Mouse (Mus musculus) midbrain, embryonic 11.5 days (tissue): ENCODE data around the gene Dcaf17. TPM values are rescaled to one million over a fixed set of nuclear protein-coding genes. Genes with fewer than 3 reads are reported as not detected.

Experiments
- ATAC-seq: fragments of 200-750 bp; cut with Nextera tagmentation; 2 replicates; pipeline ENCODE4 v1.8.0; 2017; ENCODE audit warnings: moderate TSS enrichment, moderate library complexity; ENCODE audit not compliant: low FRiP score
- DNase-seq: peaks from one replicate; pipeline ENCODE4 v3.0.0; 2015; ENCODE audit warnings: low spot score; ENCODE audit errors: missing footprints
- H3K27ac ChIP-seq: fragments of 300-500 bp; sonication (generic); 2 replicates; pipeline ENCODE4 v1.5.1; 2014; ENCODE audit warnings: low read depth, low read length
- H3K27me3 ChIP-seq: fragments of 300-500 bp; sonication (generic); 2 replicates; pipeline ENCODE4 v1.6.1; 2014; ENCODE audit warnings: mild to moderate bottlenecking, low read length, moderate library complexity, mixed read lengths; ENCODE audit not compliant: control insufficient read depth, insufficient read depth
- H3K36me3 ChIP-seq: fragments of 300-500 bp; sonication (generic); 2 replicates; pipeline ENCODE4 v1.6.1; 2014; ENCODE audit warnings: mild to moderate bottlenecking, low read length, moderate library complexity, mixed read lengths; ENCODE audit not compliant: control insufficient read depth, insufficient read depth
- H3K4me1 ChIP-seq: fragments of 300-500 bp; sonication (generic); 2 replicates; pipeline ENCODE4 v1.6.1; 2014; ENCODE audit warnings: low read length; ENCODE audit not compliant: control insufficient read depth, insufficient read depth
- H3K4me2 ChIP-seq: fragments of 300-500 bp; sonication (generic); 2 replicates; pipeline ENCODE4 v1.6.1; 2014; ENCODE audit warnings: mild to moderate bottlenecking, moderate library complexity
- H3K4me3 ChIP-seq: fragments of 300-500 bp; sonication (generic); 2 replicates; pipeline ENCODE4 v1.5.1; 2014; ENCODE audit warnings: low read depth, low read length
- H3K9ac ChIP-seq: fragments of 300-500 bp; sonication (generic); 2 replicates; pipeline ENCODE4 v1.6.1; 2014; ENCODE audit warnings: low read length
- H3K9me3 ChIP-seq: fragments of 300-500 bp; sonication (generic); 2 replicates; pipeline ENCODE4 v1.6.1; 2016; ENCODE audit warnings: low read length; ENCODE audit not compliant: control insufficient read depth
- whole genome bisulfite sequencing: fragments of 180-500 bp; shearing (Covaris S2); extraction: QIAGEN DNeasy Blood & Tissue Kit; methylation state at CpG from one replicate; pipeline ENCODE4 v1.1.7; 2014; 5-methylcytosine and 5-hydroxymethylcytosine counted together
- polyA plus RNA-seq: library from polyadenylated mRNA; unstranded; fragments of >200 nt; fragmentation: Nextera tagmentation; extraction: Ambion mirVana; gene quantifications from 2 replicates; pipeline ENCODE4 v1.2.1, GENCODE M21; 2014

Gene Dcaf17
- polyA plus RNA-seq, 1 experiment from 2014 or later, result 40.5 TPM

- DNase-seq (peak; percentile 28), ATAC-seq (no peak)
- H3K9me3 ChIP-seq, result no peaks in the 10 kb centered on the region
- no peak overlapping the region for H3K4me2 ChIP-seq
- 89% methylated on average over 2 of the region's 2 CpGs for WGBS
- no peaks in the 10 kb centered on the region for H3K36me3 ChIP-seq
- no peak overlapping the region for H3K4me3 ChIP-seq
- H3K9ac ChIP-seq, result no peak overlapping the region
- peaks cover under 1% of the 10 kb centered on the region; the same call in 1 of the 2 replicates for H3K27me3 ChIP-seq
- H3K27ac ChIP-seq, result no peak overlapping the region
- peaks cover 3% of the 10 kb centered on the region; the same call in 1 of the 2 replicates for H3K4me1 ChIP-seq
Observed at GRCm38 (mm10) chr2:71123591-71123990, 68.5 kb downstream of the Dcaf17 start.

GRCm38 (mm10) chr2:71127779-71128534 lies 72.8 kb downstream of the Dcaf17 start:
- Histone ChIP-seq H3K4me3 (no peak overlapping the region), H3K36me3 (no peaks in the 10 kb centered on the region), H3K4me1 (no peaks in the 10 kb centered on the region), H3K27me3 (no peaks in the 10 kb centered on the region), H3K9ac (no peak overlapping the region), H3K27ac (no peak overlapping the region), H3K4me2 (no peak overlapping the region), H3K9me3 (no peaks in the 10 kb centered on the region)
- DNase-seq (peak; percentile 75), ATAC-seq (no peak)
- WGBS, result 87% methylated on average over 10 of the region's 10 CpGs

- Histone ChIP-seq H3K4me1 (no peaks in the 10 kb centered on the region), H3K9me3 (no peaks in the 10 kb centered on the region), H3K4me2 (no peak overlapping the region), H3K9ac (no peak overlapping the region), H3K36me3 (no peaks in the 10 kb centered on the region), H3K4me3 (no peak overlapping the region), H3K27ac (no peak overlapping the region), H3K27me3 (no peaks in the 10 kb centered on the region)
- WGBS, result 90% methylated on average over 2 of the region's 2 CpGs
- ATAC-seq (no peak), DNase-seq (peak; percentile 72)
Observed at GRCm38 (mm10) chr2:71130366-71130765, 75.2 kb downstream of the Dcaf17 start.

- no peak overlapping the region for H3K4me2 ChIP-seq
- no peak for ATAC-seq
- no peaks in the 10 kb centered on the region for H3K4me1 ChIP-seq
- no peak overlapping the region for H3K9ac ChIP-seq
- DNase-seq, result peak; percentile 79
- H3K4me3 ChIP-seq, result no peak overlapping the region
- no peak overlapping the region for H3K27ac ChIP-seq
- no peaks in the 10 kb centered on the region for H3K27me3 ChIP-seq
- WGBS, result 74% methylated on average over 3 of the region's 3 CpGs
- H3K36me3 ChIP-seq, result no peaks in the 10 kb centered on the region
- H3K9me3 ChIP-seq, result no peaks in the 10 kb centered on the region
Observed at GRCm38 (mm10) chr2:71131866-71132496, 76.9 kb downstream of the Dcaf17 start.

GRCm38 (mm10) chr2:71134041-71134505 lies 78.9 kb downstream of the Dcaf17 start:
- DNase-seq (peak; percentile 72), ATAC-seq (no peak)
- no peak overlapping the region for H3K4me2 ChIP-seq
- no peaks in the 10 kb centered on the region for H3K27me3 ChIP-seq
- H3K4me1 ChIP-seq, result no peaks in the 10 kb centered on the region
- no peak overlapping the region for H3K9ac ChIP-seq
- H3K9me3 ChIP-seq, result no peaks in the 10 kb centered on the region
- H3K36me3 ChIP-seq, result no peaks in the 10 kb centered on the region
- no peak overlapping the region for H3K4me3 ChIP-seq
- no peak overlapping the region for H3K27ac ChIP-seq
- 91% methylated on average over 9 of the region's 9 CpGs for WGBS

GRCm38 (mm10) chr2:71134836-71135235 lies 79.7 kb downstream of the Dcaf17 start:
- Histone ChIP-seq H3K27ac (no peak overlapping the region), H3K36me3 (no peaks in the 10 kb centered on the region), H3K9me3 (no peaks in the 10 kb centered on the region), H3K27me3 (no peaks in the 10 kb centered on the region), H3K4me1 (no peaks in the 10 kb centered on the region), H3K9ac (no peak overlapping the region), H3K4me3 (no peak overlapping the region), H3K4me2 (no peak overlapping the region)
- peak; percentile 4 for DNase-seq
- WGBS, result 80% methylated on average over 5 of the region's 5 CpGs
- ATAC-seq, result no peak

GRCm38 (mm10) chr2:71140622-71141021 lies 85.5 kb downstream of the Dcaf17 start:
- H3K4me3 ChIP-seq, result no peak overlapping the region
- ATAC-seq, result no peak

GRCm38 (mm10) chr2:71142410-71142809 lies 87.3 kb downstream of the Dcaf17 start:
- no peak overlapping the region for H3K4me3 ChIP-seq
- H3K4me1 ChIP-seq, result no peaks in the 10 kb centered on the region
- ATAC-seq (no peak), DNase-seq (peak; percentile 8)
- no peaks in the 10 kb centered on the region for H3K27me3 ChIP-seq
- 80% methylated on average over 7 of the region's 7 CpGs for WGBS
- no peaks in the 10 kb centered on the region for H3K36me3 ChIP-seq
- H3K4me2 ChIP-seq, result no peak overlapping the region
- no peaks in the 10 kb centered on the region for H3K9me3 ChIP-seq
- H3K27ac ChIP-seq, result no peak overlapping the region
- H3K9ac ChIP-seq, result no peak overlapping the region

More at GRCm38 (mm10) chr2:71140622-71141021, 85.5 kb downstream of the Dcaf17 start:
- no peaks in the 10 kb centered on the region for H3K27me3 ChIP-seq
- H3K36me3 ChIP-seq, result no peaks in the 10 kb centered on the region
- no peaks in the 10 kb centered on the region for H3K9me3 ChIP-seq
- H3K4me1 ChIP-seq, result no peaks in the 10 kb centered on the region
- no peak overlapping the region for H3K4me2 ChIP-seq
- H3K27ac ChIP-seq, result no peak overlapping the region
- no peak overlapping the region for H3K9ac ChIP-seq
- peak; percentile 65 for DNase-seq
- WGBS, result 74% methylated on average over 4 of the region's 4 CpGs

GRCm38 (mm10) chr2:71145853-71146252 lies 90.7 kb downstream of the Dcaf17 start:
- Histone ChIP-seq H3K9ac (no peak overlapping the region), H3K4me1 (no peaks in the 10 kb centered on the region), H3K27me3 (no peaks in the 10 kb centered on the region), H3K4me3 (no peak overlapping the region), H3K4me2 (no peak overlapping the region), H3K27ac (no peak overlapping the region), H3K36me3 (no peaks in the 10 kb centered on the region), H3K9me3 (no peaks in the 10 kb centered on the region)
- DNase-seq, result no peak
- ATAC-seq, result no peak
- WGBS, result 75% methylated on average over 4 of the region's 4 CpGs
